Mouse (Mus musculus) cerebellum, adult 2 months (tissue): ENCODE measurements at regions not wholly inside any gene's neighbourhood (a gene's known extent, or its start where the extent isn't known, plus 50 kb on each side); places are given as distances from the start of the nearest gene placed in this dataset.

Experiments used
- CTCF ChIP-seq: fragments of 200-500 bp; IDR thresholded peaks from 2 replicates; pipeline ENCODE4 v1.5.1; 2011; ENCODE audit warnings: low read depth, mild to moderate bottlenecking, control low read depth, low read length, moderate library complexity, borderline replicate concordance; ENCODE audit not compliant: insufficient read depth
- POLR2A ChIP-seq: fragments of 200-500 bp; IDR thresholded peaks from 2 replicates; pipeline ENCODE4 v1.6.1; 2011; ENCODE audit warnings: low read length, control low read depth, borderline replicate concordance; ENCODE audit not compliant: insufficient read depth

- no peak for TF ChIP-seq CTCF
- TF ChIP-seq POLR2A, result no peak
Measured at GRCm38 (mm10) chr15:65549046-65549445, 534.3 kb upstream of the Gm21961 start.
